Mouse (Mus musculus): ENCODE data around the gene Myoc.

DNA sequence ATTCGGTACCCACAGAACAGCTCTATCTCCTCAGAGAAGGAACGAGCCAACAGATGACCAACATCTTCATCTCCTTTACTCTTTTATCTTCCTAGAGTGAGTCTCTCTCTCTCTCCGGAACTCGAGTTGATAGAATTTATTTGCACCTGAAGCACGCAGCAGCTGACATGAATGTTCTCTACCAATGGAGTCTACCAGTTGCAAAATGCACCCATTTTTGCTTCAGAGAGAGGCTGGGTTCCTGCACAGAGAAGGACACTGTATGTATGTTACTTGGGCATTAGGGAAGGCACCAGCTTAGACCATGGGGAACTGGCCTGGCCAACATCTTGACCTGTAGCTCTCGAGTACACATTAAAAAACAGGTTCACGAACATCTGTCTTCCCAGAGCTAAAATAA lies 19.2 kb downstream of the Myoc start, which contains the start of gene Myocos:
- TF ChIP-seq CTCF (IDR thresholded peaks at IDR 0.05; ENCODE audit: low read depth, low read length), result no peak
- TF ChIP-seq POLR2A (IDR thresholded peaks at IDR 0.05; ENCODE audit: extremely low read depth, insufficient read depth, low read length), result no peak
